Mouse (Mus musculus) erythroblast, embryonic 14.5 days (primary cell): ENCODE data around the gene Ctdspl.

Experiments used
- GATA1 ChIP-seq: IDR thresholded peaks from 2 replicates; pipeline ENCODE4 v1.6.1; 2012; ENCODE audit warnings: low read length, inconsistent platforms, mixed read lengths
- TAL1 ChIP-seq: IDR thresholded peaks from 3 replicates; pipeline ENCODE4 v1.6.1; 2012; ENCODE audit warnings: low read length, inconsistent platforms, mixed read lengths

GRCm38 (mm10) chr9:118952180-118952579, 25.9 kb downstream of the Ctdspl start:
- TF ChIP-seq GATA1 (no peak), TAL1 (no peak)
